Mouse (Mus musculus): ENCODE results near the gene Bpnt1. TPM values are rescaled to one million over a fixed set of nuclear protein-coding genes. Genes with fewer than 3 reads are reported as not detected.
A peak's percentile ranks its signal among the peaks of the same experiment; 100 is the strongest.
"Not testable (repeated sequence)": the region's sequence is repeated elsewhere in the genome, so short reads cannot be mapped to it uniquely, and the experiment has no call there.

Gene Bpnt1
- polyA plus RNA-seq, 1 experiment from 2014 or later = 11.1 TPM

DNA sequence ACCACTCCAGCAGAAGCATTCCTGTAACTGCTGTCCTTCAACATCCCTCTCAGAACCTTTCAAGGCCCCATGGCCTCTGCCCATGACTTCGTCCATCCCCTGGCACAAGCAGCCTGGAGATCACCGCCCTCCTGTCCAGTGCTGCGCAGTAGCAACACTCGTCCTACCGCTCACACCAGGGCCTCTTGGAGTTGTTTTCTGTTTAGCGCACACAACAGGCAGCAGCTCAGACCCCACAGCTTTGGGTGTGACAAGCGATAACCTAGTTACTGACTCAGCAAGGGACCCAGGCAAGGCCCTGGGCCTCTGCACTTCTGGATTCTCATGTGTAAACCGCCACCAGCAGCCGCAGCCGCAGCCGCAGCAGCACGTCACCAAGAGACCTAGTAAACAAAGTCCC, 25.1 kb upstream of the Bpnt1 start:
- ATAC-seq (ENCODE audit: insufficient read depth) = no peak
- Histone ChIP-seq H3K4me1 (replicated peaks) (no peaks in the 10 kb centered on the region), H3K27ac (replicated peaks) (no peak overlapping the region), H3K27me3 (no peaks in the 10 kb centered on the region), H3K9ac (no peak overlapping the region), H3K9me3 (replicated peaks) (no peaks in the 10 kb centered on the region), H3K36me3 (replicated peaks) (peaks cover 35% of the 10 kb centered on the region), H3K4me2 (no peak overlapping the region), H3K4me3 (replicated peaks) (no peak overlapping the region)
- 91% methylated on average over 12 of the region's 12 CpGs for WGBS (ENCODE audit: insufficient replicate concordance)

DNA sequence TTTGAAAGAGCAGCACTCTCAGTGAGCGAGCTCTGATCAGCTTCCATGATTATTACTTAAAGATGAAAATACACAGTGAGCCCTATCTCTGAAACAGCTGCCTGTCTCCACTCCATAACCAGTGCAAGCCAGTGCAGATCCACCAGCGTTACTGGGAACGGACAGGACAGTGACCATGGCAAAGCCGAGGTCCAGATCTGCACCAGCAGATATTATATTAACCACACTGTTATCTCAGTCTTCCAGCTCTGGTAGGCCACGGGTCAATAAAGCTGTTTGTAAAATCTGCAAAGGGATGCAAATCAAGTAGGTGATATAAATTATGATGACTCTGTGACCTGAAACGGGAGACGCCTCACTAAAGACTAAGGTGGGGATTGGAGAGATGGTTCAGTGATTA, 24.3 kb upstream of the Bpnt1 start:
- Histone ChIP-seq H3K9me3 (replicated peaks) (no peaks in the 10 kb centered on the region), H3K4me2 (no peak overlapping the region), H3K36me3 (replicated peaks) (peaks cover 37% of the 10 kb centered on the region), H3K27me3 (no peaks in the 10 kb centered on the region), H3K4me3 (replicated peaks) (no peak overlapping the region), H3K4me1 (replicated peaks) (no peaks in the 10 kb centered on the region), H3K27ac (replicated peaks) (no peak overlapping the region), H3K9ac (no peak overlapping the region)
- 62% methylated on average over 7 of the region's 7 CpGs for whole genome bisulfite sequencing (ENCODE audit: insufficient replicate concordance)
- no peak for ATAC-seq (ENCODE audit: insufficient read depth)

DNA sequence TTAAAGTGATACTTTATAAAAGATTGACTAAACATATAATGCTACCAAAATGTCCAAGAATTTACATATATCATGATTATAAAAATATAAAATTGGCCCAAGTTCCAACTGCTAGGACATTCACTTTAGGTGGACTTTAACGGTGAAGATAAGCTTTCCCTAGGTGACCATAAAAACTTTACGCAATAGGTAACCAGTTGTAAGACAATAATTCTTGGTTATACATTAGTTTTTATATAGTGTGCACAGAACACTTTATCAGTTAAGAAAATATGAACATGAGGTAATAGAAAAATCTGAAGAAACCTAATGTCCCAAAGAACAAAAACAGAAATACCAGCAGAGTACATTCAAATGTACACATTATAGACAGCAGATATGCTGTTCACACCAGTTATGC, 23.6 kb upstream of the Bpnt1 start:
- WGBS (ENCODE audit: insufficient replicate concordance) = 91% methylated on average over 2 of the region's 2 CpGs
- Histone ChIP-seq H3K9me3 (replicated peaks) (no peaks in the 10 kb centered on the region), H3K27me3 (no peaks in the 10 kb centered on the region), H3K27ac (replicated peaks) (no peak overlapping the region), H3K4me2 (no peak overlapping the region), H3K9ac (no peak overlapping the region), H3K4me1 (replicated peaks) (no peaks in the 10 kb centered on the region), H3K4me3 (replicated peaks) (no peak overlapping the region), H3K36me3 (replicated peaks) (peaks cover 35% of the 10 kb centered on the region)
- no peak for ATAC-seq (ENCODE audit: insufficient read depth)

DNA sequence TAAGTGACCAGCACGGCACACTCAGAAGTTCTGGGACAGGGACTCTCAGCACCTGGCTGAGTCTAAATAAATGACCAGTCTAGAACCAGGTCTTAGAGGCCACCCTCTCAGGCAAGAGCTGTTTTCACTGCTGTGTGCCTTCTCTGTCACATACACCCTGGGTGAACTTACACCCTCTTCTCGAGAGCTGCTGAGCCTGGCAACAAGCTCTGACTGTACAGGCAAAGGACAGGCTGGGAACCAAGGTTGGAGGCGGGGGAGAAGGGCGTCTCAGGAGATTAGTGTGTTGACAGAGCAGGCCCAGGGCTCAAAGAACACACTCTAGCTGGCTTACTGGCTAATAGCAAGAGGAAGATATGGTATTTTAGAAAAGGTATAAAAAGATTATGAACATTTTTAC, 23.0 kb upstream of the Bpnt1 start:
- no peak overlapping the region for H3K9ac ChIP-seq
- H3K4me2 ChIP-seq = no peak overlapping the region
- H3K4me3 ChIP-seq (replicated peaks) = no peak overlapping the region
- no peaks in the 10 kb centered on the region for H3K9me3 ChIP-seq (replicated peaks)
- no peak overlapping the region for H3K27ac ChIP-seq (replicated peaks)
- H3K27me3 ChIP-seq = no peaks in the 10 kb centered on the region
- H3K4me1 ChIP-seq (replicated peaks) = no peaks in the 10 kb centered on the region
- ATAC-seq (ENCODE audit: insufficient read depth) = no peak
- 77% methylated on average over 4 of the region's 4 CpGs for WGBS (ENCODE audit: insufficient replicate concordance)
- H3K36me3 ChIP-seq (replicated peaks) = peaks cover 41% of the 10 kb centered on the region

DNA sequence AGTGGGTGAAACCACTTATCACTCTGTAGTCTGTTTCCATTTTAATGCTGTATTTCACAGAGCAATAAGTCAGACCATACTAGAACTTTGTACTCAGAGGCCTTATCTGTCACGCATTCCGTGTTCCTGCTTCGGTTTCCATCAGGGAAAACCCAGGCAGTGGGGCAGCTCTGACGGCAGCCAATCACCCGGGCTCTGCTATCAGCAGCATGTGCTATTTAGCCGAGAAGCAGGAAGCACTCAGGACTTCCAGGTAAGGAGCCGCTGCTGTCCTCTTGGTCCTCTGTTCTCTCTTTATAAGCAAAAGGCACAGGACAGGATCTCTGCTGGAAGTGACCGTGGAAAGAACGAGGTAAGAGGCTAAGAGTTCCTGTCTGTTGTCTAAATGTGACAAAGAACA, 20.0 kb upstream of the Bpnt1 start:
- H3K27ac ChIP-seq (replicated peaks) = no peak overlapping the region
- no peak for ATAC-seq (ENCODE audit: insufficient read depth)
- 84% methylated on average over 9 of the region's 9 CpGs for WGBS (ENCODE audit: insufficient replicate concordance)

DNA sequence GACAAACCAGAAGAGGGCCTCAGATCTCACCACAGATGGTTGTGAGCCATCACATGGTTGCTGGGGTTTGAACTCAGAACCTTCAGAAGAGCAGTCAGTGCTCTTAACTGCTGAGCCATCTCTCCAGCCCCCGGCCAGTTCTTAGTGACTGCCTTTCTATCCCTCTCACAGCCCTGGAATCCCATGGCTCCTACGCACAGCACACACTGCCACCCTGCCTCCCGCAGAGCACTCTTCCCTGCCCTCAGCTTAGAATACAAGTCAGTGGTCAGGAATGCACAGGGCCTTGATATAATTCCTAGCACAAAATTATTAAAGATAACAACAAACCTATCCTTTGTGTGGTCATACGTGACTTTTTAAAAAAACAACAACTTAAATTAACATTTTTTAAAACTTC, 17.4 kb upstream of the Bpnt1 start:
- no peak overlapping the region for H3K4me2 ChIP-seq
- peaks cover 54% of the 10 kb centered on the region for H3K36me3 ChIP-seq (replicated peaks)
- no peak overlapping the region for H3K27ac ChIP-seq (replicated peaks)
- H3K4me3 ChIP-seq (replicated peaks) = no peak overlapping the region
- no peak for ATAC-seq (ENCODE audit: insufficient read depth)
- H3K4me1 ChIP-seq (replicated peaks) = no peaks in the 10 kb centered on the region
- WGBS (ENCODE audit: insufficient replicate concordance) = 81% methylated on average over 4 of the region's 4 CpGs
- no peaks in the 10 kb centered on the region for H3K27me3 ChIP-seq
- H3K9ac ChIP-seq = no peak overlapping the region
- H3K9me3 ChIP-seq (replicated peaks) = no peaks in the 10 kb centered on the region

More for the DNA sequence above, 20.0 kb upstream of the Bpnt1 start:
- Histone ChIP-seq H3K4me2 (no peak overlapping the region), H3K4me1 (replicated peaks) (no peaks in the 10 kb centered on the region), H3K4me3 (replicated peaks) (no peak overlapping the region), H3K36me3 (replicated peaks) (peaks cover 54% of the 10 kb centered on the region), H3K27me3 (no peaks in the 10 kb centered on the region), H3K9ac (no peak overlapping the region), H3K9me3 (replicated peaks) (no peaks in the 10 kb centered on the region)

DNA sequence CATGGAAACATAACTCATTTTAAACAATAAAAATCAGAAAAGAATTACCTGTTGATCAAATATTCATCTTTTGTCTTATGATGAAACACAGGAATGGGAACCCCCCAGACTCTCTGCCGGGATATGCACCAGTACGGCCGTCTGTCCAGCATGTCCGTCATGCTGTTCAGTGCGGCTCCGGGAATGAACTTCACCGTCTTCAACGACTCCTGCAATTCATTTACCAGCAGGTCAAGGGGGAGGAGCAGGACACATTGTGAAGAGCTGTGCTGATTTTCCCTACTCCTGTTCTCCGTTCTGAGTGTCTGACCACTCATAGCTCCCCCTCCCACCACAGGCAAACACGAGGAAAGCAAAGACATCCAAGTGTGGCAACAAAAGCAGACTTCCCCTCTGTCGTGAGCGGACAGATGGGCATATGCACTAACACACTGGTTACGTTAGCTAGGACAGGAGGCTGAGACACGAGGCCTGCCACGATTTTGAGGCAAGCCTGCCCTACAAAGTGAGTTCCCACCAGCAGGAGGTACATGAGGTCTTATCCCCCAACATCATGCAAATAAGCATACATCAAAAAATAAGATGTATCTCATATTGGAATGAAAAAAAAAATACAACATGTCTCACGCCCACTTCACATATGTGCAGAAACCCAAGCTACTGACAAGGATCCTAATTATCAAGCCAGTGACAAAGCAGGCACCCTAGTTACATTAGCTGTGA, 15.9 kb upstream of the Bpnt1 start:
- ATAC-seq (ENCODE audit: insufficient read depth) = no peak
- no peak overlapping the region for H3K9ac ChIP-seq
- no peak overlapping the region for H3K4me3 ChIP-seq (replicated peaks)
- H3K36me3 ChIP-seq (replicated peaks) = peaks cover 63% of the 10 kb centered on the region
- WGBS (ENCODE audit: insufficient replicate concordance) = 81% methylated on average over 16 of the region's 16 CpGs
- no peaks in the 10 kb centered on the region for H3K27me3 ChIP-seq
- no peak overlapping the region for H3K4me2 ChIP-seq
- H3K27ac ChIP-seq (replicated peaks) = no peak overlapping the region
- H3K9me3 ChIP-seq (replicated peaks) = no peaks in the 10 kb centered on the region
- no peaks in the 10 kb centered on the region for H3K4me1 ChIP-seq (replicated peaks)

DNA sequence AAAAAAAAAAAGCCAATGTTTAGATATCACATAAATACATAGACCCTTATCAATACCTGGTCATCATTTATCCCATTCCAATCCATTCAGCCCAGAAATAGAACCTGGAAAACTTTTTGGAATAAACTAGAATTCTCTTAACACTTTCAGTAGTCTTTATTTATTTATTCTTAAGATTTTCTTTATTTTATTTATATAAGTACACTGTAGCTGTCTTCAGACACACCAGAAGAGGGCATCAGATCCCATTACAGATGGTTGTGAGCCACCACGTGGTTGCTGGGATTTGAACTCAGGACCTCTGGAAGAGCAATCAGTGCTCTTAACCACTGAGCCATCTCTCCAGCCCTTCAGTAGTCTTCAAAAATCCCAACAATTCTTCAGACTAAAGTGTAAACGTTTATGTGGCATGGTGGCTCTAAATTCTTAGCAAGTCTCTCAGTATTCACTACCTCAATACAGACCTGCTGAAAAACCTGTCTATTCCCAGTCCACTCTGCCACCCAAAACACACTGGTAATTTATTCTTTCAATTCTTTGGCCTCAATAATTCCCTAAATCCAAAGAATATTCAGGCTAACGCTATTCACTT, 4.1 kb upstream of the Bpnt1 start:
- not testable (repeated sequence) for H3K9ac ChIP-seq; ATAC-seq (ENCODE audit: insufficient read depth); H3K27ac ChIP-seq (replicated peaks); H3K27me3 ChIP-seq; H3K9me3 ChIP-seq (replicated peaks)
- peak overlapping the region; percentile 75 for H3K4me3 ChIP-seq (replicated peaks)
- H3K36me3 ChIP-seq (replicated peaks) = peaks cover 41% of the 10 kb centered on the region
- H3K4me2 ChIP-seq = peak overlapping the region; percentile 77
- peaks cover 31% of the 10 kb centered on the region for H3K4me1 ChIP-seq (replicated peaks)
- WGBS (ENCODE audit: insufficient replicate concordance) = 38% methylated on average over 3 of the region's 3 CpGs

DNA sequence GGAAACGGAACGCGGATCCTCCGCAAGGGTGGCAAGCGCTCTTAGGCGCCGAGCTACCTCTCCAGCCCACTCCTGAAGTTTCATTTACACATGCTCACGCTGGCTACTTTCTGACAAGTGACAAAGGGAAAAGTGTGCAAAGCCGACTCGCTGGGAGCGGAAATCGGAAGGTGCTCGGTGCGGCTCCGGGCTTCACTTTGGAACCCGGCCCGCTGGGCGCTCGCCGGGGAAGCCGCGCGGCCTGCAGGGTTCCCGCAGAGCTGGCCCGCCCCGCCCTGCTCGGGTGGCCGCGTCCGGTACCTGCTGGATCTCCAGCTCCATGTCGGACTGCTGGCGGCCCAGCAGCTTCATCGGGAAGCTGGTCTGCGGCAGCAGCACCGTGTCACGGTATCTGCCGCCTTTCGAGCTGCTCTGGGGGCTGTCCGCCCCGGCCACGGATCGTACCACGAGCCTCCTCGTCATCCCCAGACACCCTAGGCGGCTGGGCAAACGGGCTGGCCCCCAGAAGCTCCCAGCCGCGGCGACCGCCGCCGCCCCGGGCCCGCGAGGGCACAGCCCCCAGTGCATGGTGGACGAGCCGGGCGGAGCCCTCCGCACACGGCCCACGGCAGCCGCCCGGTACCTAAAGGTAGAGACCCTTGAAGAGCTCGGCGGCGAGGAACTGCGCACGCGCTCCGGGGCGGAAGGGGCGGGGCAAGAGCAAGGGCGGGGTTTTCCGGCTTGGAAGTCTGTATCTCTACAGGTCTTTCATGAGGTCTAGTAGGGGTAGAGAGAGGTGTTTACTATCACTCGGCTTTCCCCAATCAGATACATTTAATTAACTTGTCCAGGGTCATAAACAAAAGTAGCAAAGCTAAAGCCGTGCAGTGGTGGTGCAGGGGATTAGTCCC, 3.0 kb upstream of the Bpnt1 start, which contains the start of gene Iars2:
Iars2 (minus strand) TSS at position 676 of the 890 bp plus-strand sequence.
- Histone ChIP-seq H3K27me3 (no peaks in the 10 kb centered on the region), H3K9ac (peak within 1 kb of the TSS; percentile 86), H3K4me1 (replicated peaks) (peaks cover 42% of the 10 kb centered on the region), H3K4me3 (replicated peaks) (peak within 1 kb of the TSS; percentile 75), H3K9me3 (replicated peaks) (no peaks in the 10 kb centered on the region), H3K4me2 (peak within 1 kb of the TSS; percentile 77), H3K36me3 (replicated peaks) (peaks cover 30% of the 10 kb centered on the region), H3K27ac (replicated peaks) (peak within 1 kb of the TSS; percentile 89)
- under 1% methylated on average over 76 of the region's 76 CpGs for WGBS (ENCODE audit: insufficient replicate concordance)
- ATAC-seq (ENCODE audit: insufficient read depth) = peak; percentile 89

DNA sequence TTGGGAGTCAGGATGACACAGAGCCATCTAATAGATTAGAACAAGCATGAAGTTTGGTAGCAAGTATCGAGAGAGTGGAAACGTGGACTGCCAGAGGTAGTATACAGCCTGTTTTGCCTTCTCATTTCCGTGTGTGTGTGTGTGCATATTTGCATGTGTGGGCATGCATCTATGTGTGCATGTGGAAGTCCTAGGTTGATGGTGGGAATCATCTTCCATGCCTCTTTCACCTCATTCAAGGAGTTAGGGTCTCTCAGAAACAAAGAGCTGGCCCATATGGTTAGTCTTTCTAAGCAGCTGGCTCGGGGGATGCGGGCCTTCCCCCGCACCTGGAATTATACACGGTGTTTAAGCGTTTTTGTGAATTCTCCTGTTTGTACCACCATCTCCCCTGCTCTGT, 2.1 kb upstream of the Bpnt1 start:
- H3K36me3 ChIP-seq (replicated peaks) = peaks cover 22% of the 10 kb centered on the region
- H3K9me3 ChIP-seq (replicated peaks) = no peaks in the 10 kb centered on the region
- no peaks in the 10 kb centered on the region for H3K27me3 ChIP-seq
- H3K4me2 ChIP-seq = peak overlapping the region; percentile 77; the same call in 1 of the 2 replicates
- H3K4me1 ChIP-seq (replicated peaks) = peaks cover 42% of the 10 kb centered on the region
- H3K4me3 ChIP-seq (replicated peaks) = peak overlapping the region; percentile 75
- no peak for ATAC-seq (ENCODE audit: insufficient read depth)
- no peak overlapping the region for H3K9ac ChIP-seq
- 82% methylated on average over 8 of the region's 8 CpGs for WGBS (ENCODE audit: insufficient replicate concordance)
- H3K27ac ChIP-seq (replicated peaks) = peak overlapping the region; percentile 89

DNA sequence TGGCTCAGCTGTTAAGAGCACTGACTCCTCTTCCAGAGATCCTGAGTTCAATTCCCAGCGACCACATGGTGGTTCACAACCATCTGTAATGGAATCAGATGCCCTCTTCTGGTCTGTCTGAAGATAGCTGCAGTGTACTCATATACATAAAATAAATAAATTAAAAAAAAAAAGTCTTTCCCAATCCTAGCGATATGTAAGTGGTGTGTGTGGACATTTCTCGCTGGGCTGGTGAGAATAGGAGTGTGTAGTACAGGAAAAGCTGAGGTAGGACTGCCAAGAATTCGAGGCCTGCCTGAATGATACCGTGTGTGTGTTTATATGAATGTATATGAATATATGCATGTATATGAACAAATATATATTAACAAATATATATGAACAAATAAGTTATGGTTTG, 585 bp upstream of the Bpnt1 start:
- WGBS (ENCODE audit: insufficient replicate concordance) = 35% methylated on average over 5 of the region's 5 CpGs
- Histone ChIP-seq H3K36me3 (replicated peaks) (peaks cover 9% of the 10 kb centered on the region), H3K9ac (no peak overlapping the region), H3K4me1 (replicated peaks) (peaks cover 43% of the 10 kb centered on the region), H3K27ac (replicated peaks) (no peak overlapping the region), H3K4me2 (peak overlapping the region; percentile 89), H3K4me3 (replicated peaks) (no peak overlapping the region), H3K27me3 (no peaks in the 10 kb centered on the region), H3K9me3 (replicated peaks) (no peaks in the 10 kb centered on the region)
- no peak for ATAC-seq (ENCODE audit: insufficient read depth)

All from liver, embryonic 15.5 days (tissue).